Mouse (Mus musculus) forebrain, embryonic 14.5 days (tissue): ENCODE results near the gene Myo1a. TPM values are rescaled to one million over a fixed set of nuclear protein-coding genes. Genes with fewer than 3 reads are reported as not detected.
A peak's percentile ranks its signal among the peaks of the same experiment; 100 is the strongest.

ENCODE experiments used
- ATAC-seq: fragments of 200-750 bp; cut with Nextera tagmentation; 2 replicates; pipeline ENCODE4 v1.8.0; 2017; ENCODE audit warnings: mild to moderate bottlenecking, moderate library complexity
- DNase-seq: peaks from one replicate; pipeline ENCODE4 v3.0.0-alpha.2; 2015; ENCODE audit warnings: low spot score
- H3K27ac ChIP-seq: fragments of 300-500 bp; sonication (generic); 2 replicates; pipeline ENCODE4 v1.5.1; 2014; ENCODE audit warnings: low read depth, mild to moderate bottlenecking, control low read depth, low read length, moderate library complexity
- H3K27me3 ChIP-seq: fragments of 300-500 bp; sonication (generic); replicated peaks from 2 replicates; pipeline ENCODE4 v1.6.1; 2014; ENCODE audit warnings: low read length, control low read depth, mixed read lengths; ENCODE audit not compliant: control insufficient read depth, insufficient read depth
- H3K36me3 ChIP-seq: fragments of 300-500 bp; sonication (generic); 2 replicates; pipeline ENCODE4 v1.6.1; 2014; ENCODE audit warnings: low read length, control low read depth; ENCODE audit not compliant: control insufficient read depth, insufficient read depth
- H3K4me1 ChIP-seq: fragments of 300-500 bp; sonication (generic); 2 replicates; pipeline ENCODE4 v1.6.1; 2014; ENCODE audit warnings: antibody characterized with exemption, low read length, control low read depth; ENCODE audit not compliant: control insufficient read depth, insufficient read depth
- H3K4me2 ChIP-seq: fragments of 300-500 bp; sonication (generic); 2 replicates; pipeline ENCODE4 v1.6.1; 2014; ENCODE audit warnings: mild to moderate bottlenecking, control low read depth, low read length
- H3K4me3 ChIP-seq: fragments of 300-500 bp; sonication (generic); 2 replicates; pipeline ENCODE4 v1.5.1; 2014; ENCODE audit warnings: low read depth, low read length, control low read depth
- H3K9ac ChIP-seq: fragments of 300-500 bp; sonication (generic); 2 replicates; pipeline ENCODE4 v1.6.1; 2014; ENCODE audit warnings: mild to moderate bottlenecking, low read length, control low read depth, moderate library complexity
- H3K9me3 ChIP-seq: fragments of 300-500 bp; sonication (generic); replicated peaks from 2 replicates; pipeline ENCODE4 v1.6.1; 2016; ENCODE audit warnings: low read length, control low read depth, mixed read lengths; ENCODE audit not compliant: control insufficient read depth
- WGBS: fragments of 180-500 bp; shearing (Covaris S2); extraction: QIAGEN DNeasy Blood & Tissue Kit; methylation state at CpG from one replicate; pipeline ENCODE4 v1.1.7; 2014; 5-methylcytosine and 5-hydroxymethylcytosine counted together
- polyA plus RNA-seq: library from polyadenylated mRNA; unstranded; fragments of >200 nt; fragmentation: Nextera tagmentation; extraction: Ambion mirVana; gene quantifications from 2 replicates; pipeline ENCODE4 v1.2.1, GENCODE M21; 2014

Gene Myo1a
- polyA plus RNA-seq, 1 experiment from 2014 or later: 0.67 TPM

- DNase-seq: no peak
- no peaks in the 10 kb centered on the region for H3K4me1 ChIP-seq
- H3K9me3 ChIP-seq: no peaks in the 10 kb centered on the region
- WGBS: 84% methylated on average over 3 of the region's 3 CpGs
- H3K9ac ChIP-seq: no peak overlapping the region
- no peak overlapping the region for H3K4me3 ChIP-seq
- no peak overlapping the region for H3K4me2 ChIP-seq
- no peaks in the 10 kb centered on the region for H3K27me3 ChIP-seq
- no peak overlapping the region for H3K27ac ChIP-seq
- H3K36me3 ChIP-seq: no peaks in the 10 kb centered on the region
- ATAC-seq: no peak
These were observed 3.9 kb downstream of the Myo1a start for GRCm38 (mm10) chr10:127708850-127709370.

- no peak for DNase-seq
- no peaks in the 10 kb centered on the region for H3K27me3 ChIP-seq
- no peaks in the 10 kb centered on the region for H3K9me3 ChIP-seq
- 88% methylated on average over 13 of the region's 13 CpGs for WGBS
- H3K4me2 ChIP-seq: no peak overlapping the region
- ATAC-seq: no peak
- H3K9ac ChIP-seq: no peak overlapping the region
- H3K4me3 ChIP-seq: no peak overlapping the region
- H3K4me1 ChIP-seq: no peaks in the 10 kb centered on the region
- H3K36me3 ChIP-seq: no peaks in the 10 kb centered on the region
- H3K27ac ChIP-seq: no peak overlapping the region
These were observed 5.4 kb downstream of the Myo1a start for GRCm38 (mm10) chr10:127710331-127710730.

- H3K4me2 ChIP-seq: no peak overlapping the region
- H3K27ac ChIP-seq: no peak overlapping the region
- H3K4me3 ChIP-seq: no peak overlapping the region
- WGBS: 82% methylated on average over 6 of the region's 6 CpGs
- H3K36me3 ChIP-seq: no peaks in the 10 kb centered on the region
- H3K9me3 ChIP-seq: no peaks in the 10 kb centered on the region
- H3K4me1 ChIP-seq: no peaks in the 10 kb centered on the region
- no peaks in the 10 kb centered on the region for H3K27me3 ChIP-seq
- ATAC-seq: peak; percentile 48; the same call in 1 of the 2 replicates
- DNase-seq: no peak
- no peak overlapping the region for H3K9ac ChIP-seq
These were observed 7.8 kb downstream of the Myo1a start for GRCm38 (mm10) chr10:127712736-127713135.

GRCm38 (mm10) chr10:127721671-127722418 lies 16.9 kb downstream of the Myo1a start:
- H3K27me3 ChIP-seq: no peaks in the 10 kb centered on the region
- H3K27ac ChIP-seq: no peak overlapping the region
- no peak overlapping the region for H3K4me3 ChIP-seq
- DNase-seq: no peak
- WGBS: 12% methylated on average over 20 of the region's 20 CpGs
- peak; percentile 61 for ATAC-seq
- H3K4me2 ChIP-seq: peak overlapping the region; percentile 31
- H3K36me3 ChIP-seq: no peaks in the 10 kb centered on the region
- H3K9me3 ChIP-seq: no peaks in the 10 kb centered on the region
- H3K9ac ChIP-seq: peak overlapping the region; percentile 41
- 0 out of 2 replicates have a peak, but pooled peaks cover 4% of the 10 kb centered on the region for H3K4me1 ChIP-seq

- Histone ChIP-seq H3K36me3 (no peaks in the 10 kb centered on the region), H3K27me3 (no peaks in the 10 kb centered on the region; the same call in 1 of the 2 replicates), H3K9ac (no peak within 1 kb of the TSS), H3K4me2 (no peak within 1 kb of the TSS), H3K9me3 (no peaks in the 10 kb centered on the region), H3K4me3 (no peak within 1 kb of the TSS), H3K27ac (no peak within 1 kb of the TSS), H3K4me1 (0 out of 2 replicates have a peak, but pooled peaks cover 7% of the 10 kb centered on the region)
- WGBS: 81% methylated on average over 3 of the region's 3 CpGs
- ATAC-seq (no peak), DNase-seq (no peak)
These were observed 19.2 kb downstream of the Myo1a start, which contains the start of gene Tac2 for GRCm38 (mm10) chr10:127724178-127724577. Gene Tac2, plus strand, starts transcription at chr10:127724478.

GRCm38 (mm10) chr10:127725136-127725535 lies 20.2 kb downstream of the Myo1a start:
- 86% methylated on average over 4 of the region's 4 CpGs for WGBS
- no peak overlapping the region for H3K27ac ChIP-seq
- H3K4me2 ChIP-seq: no peak overlapping the region
- no peaks in the 10 kb centered on the region; the same call in 1 of the 2 replicates for H3K27me3 ChIP-seq
- H3K4me3 ChIP-seq: no peak overlapping the region
- no peaks in the 10 kb centered on the region for H3K36me3 ChIP-seq
- no peak for DNase-seq
- no peaks in the 10 kb centered on the region for H3K9me3 ChIP-seq
- no peak for ATAC-seq
- H3K4me1 ChIP-seq: 0 out of 2 replicates have a peak, but pooled peaks cover 7% of the 10 kb centered on the region
- H3K9ac ChIP-seq: no peak overlapping the region

- no peak for DNase-seq
- no peaks in the 10 kb centered on the region for H3K36me3 ChIP-seq
- H3K9ac ChIP-seq: no peak overlapping the region
- H3K4me1 ChIP-seq: peaks cover 7% of the 10 kb centered on the region; the same call in 1 of the 2 replicates
- WGBS: 74% methylated on average over 8 of the region's 8 CpGs
- no peak overlapping the region for H3K4me3 ChIP-seq
- no peak overlapping the region for H3K4me2 ChIP-seq
- H3K9me3 ChIP-seq: no peaks in the 10 kb centered on the region
- no peak overlapping the region for H3K27ac ChIP-seq
- no peak for ATAC-seq
- no peaks in the 10 kb centered on the region; the same call in 1 of the 2 replicates for H3K27me3 ChIP-seq
These were observed 23.5 kb downstream of the Myo1a start for GRCm38 (mm10) chr10:127728437-127728836.

GRCm38 (mm10) chr10:127730285-127730932 lies 25.4 kb downstream of the Myo1a start:
- DNase-seq: no peak
- 0 out of 2 replicates have a peak overlapping the region, but pooled peaks have one; percentile 2 for H3K9ac ChIP-seq
- H3K4me2 ChIP-seq: no peak overlapping the region
- 49% methylated on average over 11 of the region's 11 CpGs for WGBS
- H3K27ac ChIP-seq: no peak overlapping the region
- peaks cover 7% of the 10 kb centered on the region; the same call in 1 of the 2 replicates for H3K4me1 ChIP-seq
- H3K9me3 ChIP-seq: no peaks in the 10 kb centered on the region
- ATAC-seq: no peak
- H3K36me3 ChIP-seq: no peaks in the 10 kb centered on the region
- H3K27me3 ChIP-seq: no peaks in the 10 kb centered on the region; the same call in 1 of the 2 replicates
- H3K4me3 ChIP-seq: no peak overlapping the region
